Mouse (Mus musculus) embryonic stem cell, embryonic (primary cell): ENCODE results near the gene Nr1i3.

Source experiments
- CTCF ChIA-PET, 4 experiments: fragments of 300-600 bp in 2 of 4; fragments of 350-600 bp in 2 of 4; sonication (Branson Sonifier 250); formaldehyde crosslinking; loops; one replicate each; lab custom pipeline; 2022; ENCODE audit warnings: inconsistent platforms in 2 of 4; lab: Charles Lee
- POLR2A ChIA-PET, 4 experiments: fragments of 300-600 bp in 2 of 4; fragments of 350-600 bp in 2 of 4; sonication (Branson Sonifier 250); formaldehyde crosslinking; loops; one replicate each; lab custom pipeline; 2022; ENCODE audit warnings: antibody characterized with exemption in 4 of 4, inconsistent platforms in 1 of 4; lab: Charles Lee

Gene Nr1i3

DNA sequence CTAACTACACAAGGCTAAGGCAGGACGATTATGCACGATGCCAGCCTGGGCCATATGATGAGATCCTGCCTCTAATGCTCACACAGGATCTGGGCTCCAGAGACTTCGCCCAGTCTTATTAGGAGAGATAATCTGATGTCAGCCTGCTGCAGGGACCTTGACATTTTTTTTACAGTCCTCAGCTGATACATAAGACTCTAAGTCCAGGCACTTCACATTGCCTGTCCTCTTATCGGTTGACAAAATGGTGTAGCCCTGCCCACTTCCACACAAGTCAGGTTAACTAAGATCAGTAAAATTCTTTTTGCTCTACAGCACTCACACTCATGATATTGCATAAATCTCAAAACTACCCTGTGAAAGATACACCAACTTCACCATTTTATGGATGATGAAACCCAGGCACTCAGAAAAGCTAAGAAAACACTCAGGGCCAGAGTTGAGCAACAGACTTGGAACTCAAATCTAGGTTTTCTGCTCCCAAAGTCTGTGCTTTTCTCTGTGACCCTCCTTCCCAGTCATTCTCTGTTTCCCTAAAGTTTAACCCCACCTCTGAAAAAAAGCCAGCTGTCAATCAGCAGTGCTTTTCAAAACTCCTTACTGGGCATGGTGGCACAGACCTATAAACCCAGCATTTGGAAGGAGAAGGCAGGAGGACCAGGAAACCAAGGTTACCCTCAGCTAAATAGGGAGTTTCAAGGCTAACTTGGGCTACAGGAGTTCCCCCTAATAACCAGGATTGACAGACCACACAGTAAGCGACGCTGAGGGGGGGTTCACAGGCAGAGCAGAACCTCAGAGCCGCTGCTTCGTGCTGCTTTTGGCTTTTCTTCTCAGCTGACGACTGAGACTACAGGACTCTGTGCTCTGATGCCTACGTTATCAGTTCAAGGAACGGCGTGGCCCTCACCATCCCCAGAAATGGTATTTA is 19.3 kb downstream of the Nr1i3 start:
- ChIA-PET CTCF (interaction anchor here in 1 of 4 experiments (1.1 to 2.7 kb wide), 2 partner anchors 8 to 12 kb away, joined by 3 to 8 read pairs; partner anchors contain the start of gene Apoa2), POLR2A (interaction anchor here in 3 of 4 experiments (0.7 to 2.9 kb wide), 9 partner anchors 8 to 144 kb away, joined by 3 to 7 read pairs (median 3); partner anchors contain the start of gene Apoa2 (in 1 of the 3))

DNA sequence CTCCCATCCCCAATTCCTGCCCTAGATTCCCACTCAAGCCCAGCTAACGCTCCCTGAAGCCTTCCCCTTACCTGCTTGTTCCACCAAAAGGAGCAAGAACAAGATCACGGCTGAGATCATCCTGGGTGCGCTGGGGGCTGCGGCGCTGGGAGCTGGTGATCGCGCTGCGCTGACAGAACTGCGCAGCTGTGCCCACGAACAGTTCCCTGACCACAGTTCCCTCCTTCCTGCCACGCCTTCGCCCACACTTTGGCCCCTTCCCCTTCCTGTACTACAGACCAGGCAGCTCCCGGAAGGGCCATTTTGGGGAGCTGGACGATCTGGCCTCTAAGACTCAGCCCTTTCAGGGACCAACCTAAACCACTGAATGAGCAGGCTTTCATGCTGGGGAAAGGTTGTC is 20.4 kb downstream of the Nr1i3 start, which contains the start of gene Fcer1g:
Gene Fcer1g, minus strand, starts transcription at position 240 of the 400 bp plus-strand sequence.
- ChIA-PET POLR2A (interaction anchor here in 2 of 4 experiments (0.7 to 2.9 kb wide), 10 partner anchors 9 to 177 kb away, joined by 3 to 7 read pairs (median 3); partner anchors contain the start of genes Apoa2 (in 1 of the 2), B4galt3 (in 1 of the 2), Ppox (in 1 of the 2) and Usf1 (in 1 of the 2)), CTCF (interaction anchor here in 1 of 4 experiments (0.6 to 2.7 kb wide), 4 partner anchors 9 to 47 kb away, joined by 3 to 8 read pairs (median 3); partner anchors contain the start of genes Apoa2 and Ppox)

DNA sequence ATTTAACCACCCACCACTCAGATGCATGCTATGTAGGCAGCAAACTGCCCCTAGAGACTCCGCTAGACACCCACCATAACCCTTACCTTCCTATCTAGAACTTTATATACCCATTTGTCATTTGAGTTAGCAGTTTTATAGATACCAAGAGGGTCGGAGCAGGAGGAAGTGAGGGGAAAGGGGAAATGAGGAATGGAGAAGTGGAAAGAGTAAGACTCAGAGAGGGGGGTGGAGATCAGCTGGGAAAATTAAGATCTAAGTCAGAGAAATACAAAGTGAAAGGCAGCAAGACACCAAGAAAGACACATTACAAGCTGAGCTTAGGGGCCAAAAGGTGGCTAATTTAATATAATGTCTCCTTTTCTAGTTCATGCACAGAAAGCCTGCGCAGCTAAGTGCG is 20.8 kb downstream of the Nr1i3 start:
- CTCF ChIA-PET: interaction anchor here in 1 of 4 experiments (1.2 to 2.7 kb wide), 4 partner anchors 14 to 333 kb away, joined by 3 to 8 read pairs (median 4); partner anchors contain the start of gene Ppox
- POLR2A ChIA-PET: interaction anchor here in 2 of 4 experiments (1.1 to 2.9 kb wide), 9 partner anchors 9 to 177 kb away, joined by 3 to 7 read pairs (median 3); partner anchors contain the start of genes B4galt3 (in 1 of the 2), Ppox (in 1 of the 2) and Usf1 (in 1 of the 2)

- CTCF ChIA-PET: interaction anchor here in 1 of 4 experiments (0.6 to 1.3 kb wide), 4 partner anchors 9 to 334 kb away, joined by 3 to 4 read pairs (median 4); no protein-coding TSS in a partner anchor
- POLR2A ChIA-PET: interaction anchor here in 2 of 4 experiments (0.9 to 1.6 kb wide), 7 partner anchors 8 to 28 kb away, joined by 3 to 4 read pairs (median 4); partner anchors contain the start of gene Tomm40l (in 1 of the 2)
Measured at GRCm38 (mm10) chr1:171235791-171236190, 22.0 kb downstream of the Nr1i3 start.

GRCm38 (mm10) chr1:171237438-171237837 is 23.7 kb downstream of the Nr1i3 start:
- POLR2A ChIA-PET: interaction anchor here in 1 of 4 experiments (0.8 to 2.0 kb wide), 3 partner anchors 9 to 44 kb away, joined by 3 to 6 read pairs (median 5); partner anchors contain the start of gene Ppox
- CTCF ChIA-PET: interaction anchor here in 2 of 4 experiments (0.9 to 2.3 kb wide), 7 partner anchors 8 to 336 kb away, joined by 3 to 12 read pairs (median 5); no protein-coding TSS in a partner anchor

DNA sequence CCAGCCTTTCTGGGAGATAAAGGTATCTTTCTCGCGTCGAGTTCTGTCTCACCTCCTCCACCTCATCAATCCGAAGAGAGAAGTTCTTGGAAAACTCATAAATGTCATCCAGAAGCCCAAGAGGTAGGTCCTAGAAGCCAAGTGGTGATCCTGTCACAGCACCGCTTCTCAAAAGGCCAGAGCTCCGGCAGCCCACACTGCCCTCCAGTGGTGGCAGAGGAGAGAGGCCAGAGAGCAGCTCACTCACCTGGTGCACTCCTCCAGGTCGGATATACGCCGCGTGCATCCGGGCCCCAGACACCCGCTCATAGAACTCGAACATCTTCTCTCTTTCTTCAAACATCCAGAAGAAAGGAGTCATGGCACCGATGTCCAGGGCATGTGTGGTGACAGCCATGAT is 24.7 kb downstream of the Nr1i3 start:
- ChIA-PET POLR2A (interaction anchor here in 3 of 4 experiments (0.5 to 2.0 kb wide), 20 partner anchors 8 to 263 kb away, joined by 3 to 6 read pairs (median 3); partner anchors contain the start of genes Adamts4 (in 2 of the 3), B4galt3 (in 1 of the 3) and Ppox (in 1 of the 3)), CTCF (interaction anchor here (0.5 to 2.9 kb wide), 52 partner anchors 8 to 347 kb away, joined by 3 to 18 read pairs (median 4); partner anchors contain the start of genes Tomm40l (in 2 of the 4), Adamts4 (in 1 of the 4), Apoa2 (in 1 of the 4) and B4galt3 (in 1 of the 4))

- POLR2A ChIA-PET: interaction anchor here in 3 of 4 experiments (0.6 to 1.8 kb wide), 10 partner anchors 10 to 129 kb away, joined by 3 to 8 read pairs (median 4); partner anchors contain the start of genes B4galt3 (in 1 of the 3), Nit1 (in 1 of the 3) and Pfdn2 (in 1 of the 3)
Measured at GRCm38 (mm10) chr1:171239992-171240744, 26.4 kb downstream of the Nr1i3 start.

DNA sequence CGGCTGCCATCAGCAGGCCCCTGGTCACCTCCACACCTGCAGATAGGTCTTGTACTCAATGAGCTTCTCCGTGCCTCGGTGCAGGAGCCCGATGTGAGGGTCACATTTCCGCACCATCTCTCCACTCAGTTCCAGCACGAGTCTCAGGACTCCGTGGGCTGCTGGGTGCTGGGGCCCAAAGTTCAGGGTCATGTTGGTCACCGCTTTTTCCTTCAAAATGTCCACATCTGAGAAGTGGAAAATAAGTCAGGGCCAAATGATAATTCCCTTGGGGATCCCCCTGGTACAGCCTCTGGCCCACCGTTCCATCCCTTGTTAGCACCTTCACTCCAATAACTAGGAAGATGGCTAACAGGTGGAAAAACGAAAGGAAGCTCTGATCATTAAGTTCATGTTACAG is 27.1 kb downstream of the Nr1i3 start:
- ChIA-PET CTCF (interaction anchor here in 1 of 4 experiments (1.1 to 1.9 kb wide), 3 partner anchors 10 to 130 kb away, joined by 3 to 7 read pairs (median 5); partner anchors contain the start of genes Adamts4, Ndufs2 and Ppox), POLR2A (interaction anchor here in 2 of 4 experiments (0.6 to 1.8 kb wide), 10 partner anchors 10 to 122 kb away, joined by 3 to 8 read pairs (median 3); partner anchors contain the start of genes Adamts4 (in 1 of the 2), Nit1 (in 1 of the 2) and Pfdn2 (in 1 of the 2))

More at GRCm38 (mm10) chr1:171239992-171240744, 26.4 kb downstream of the Nr1i3 start:
- CTCF ChIA-PET: interaction anchor here in 2 of 4 experiments (1.1 to 2.9 kb wide), 3 partner anchors 19 to 129 kb away, joined by 3 to 18 read pairs (median 3); partner anchors contain the start of gene Tomm40l (in 1 of the 2)

DNA sequence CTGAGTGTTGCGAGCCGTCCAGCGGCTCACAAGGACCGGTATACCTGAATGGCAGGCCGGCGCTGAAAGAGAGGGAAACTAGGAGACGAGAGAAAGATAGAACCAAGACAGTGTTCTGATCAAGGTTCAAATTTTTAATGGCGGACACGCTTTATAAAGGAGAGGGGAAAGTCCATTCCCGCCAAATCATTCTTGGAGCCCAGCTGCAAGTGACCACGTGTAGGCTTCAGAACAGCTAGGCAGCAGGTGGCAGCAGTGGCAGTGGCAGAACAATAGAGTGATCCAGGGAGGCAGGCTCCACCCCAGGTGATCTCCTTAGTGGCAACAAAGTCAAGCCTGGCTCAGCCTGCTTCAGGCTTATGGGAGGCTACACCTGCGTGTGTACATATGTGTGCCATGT is 28.2 kb downstream of the Nr1i3 start:
- CTCF ChIA-PET: interaction anchor here in 1 of 4 experiments (1.1 to 1.9 kb wide), 3 partner anchors 9 to 340 kb away, joined by 3 to 7 read pairs (median 5); partner anchors contain the start of genes Adamts4, Ndufs2 and Ppox
- POLR2A ChIA-PET: interaction anchor here in 2 of 4 experiments (0.6 to 1.5 kb wide), 9 partner anchors 9 to 123 kb away, joined by 3 to 7 read pairs (median 3); partner anchors contain the start of gene Adamts4 (in 1 of the 2)

- POLR2A ChIA-PET: interaction anchor here in 3 of 4 experiments (0.6 to 3.1 kb wide), 12 partner anchors 12 to 257 kb away, joined by 3 to 14 read pairs (median 3); partner anchors contain the start of genes B4galt3 (in 2 of the 3), Nit1 (in 1 of the 3), Pcp4l1 (in 1 of the 3) and Pfdn2 (in 1 of the 3)
- CTCF ChIA-PET: interaction anchor here in 2 of 4 experiments (0.6 to 1.1 kb wide), 2 partner anchors 78 to 127 kb away, joined by 3 read pairs; no protein-coding TSS in a partner anchor
Measured at GRCm38 (mm10) chr1:171245353-171245752, 31.6 kb downstream of the Nr1i3 start.

DNA sequence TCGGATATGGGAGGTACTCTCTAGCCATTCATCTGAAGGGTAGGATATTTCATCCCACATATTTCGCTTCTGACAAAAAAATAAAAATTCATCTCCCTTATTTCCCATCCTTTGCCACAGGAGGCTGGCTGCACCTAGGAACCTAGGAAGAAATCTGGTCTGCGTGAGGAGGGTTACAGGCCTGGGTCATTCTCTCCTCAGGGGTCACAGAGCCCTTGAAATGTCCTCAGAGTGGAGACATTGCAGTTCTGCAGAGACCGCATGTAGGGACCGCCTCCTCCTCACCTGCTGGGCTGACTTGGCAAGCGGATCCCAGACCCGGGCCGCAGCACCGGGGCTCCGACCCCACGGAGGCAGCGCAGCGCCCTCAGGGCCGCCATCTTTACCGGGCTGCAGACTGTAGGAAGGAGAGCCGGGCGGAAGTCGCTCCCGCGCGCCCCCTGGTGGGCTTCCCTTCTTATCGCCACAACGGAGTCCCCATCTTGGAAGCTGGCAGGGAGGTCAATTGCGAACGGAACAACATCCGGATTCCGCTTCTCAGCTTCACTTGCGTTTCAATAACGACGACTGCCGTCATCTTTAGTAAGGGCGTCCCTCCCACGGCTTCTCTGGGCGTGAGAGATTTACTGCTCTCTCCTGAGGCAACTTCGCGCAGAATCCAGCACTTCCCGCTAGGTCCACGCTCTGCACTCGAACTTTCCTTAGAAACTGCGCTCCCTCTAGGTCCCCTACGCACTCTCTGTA is 33.1 kb downstream of the Nr1i3 start:
- ChIA-PET CTCF (interaction anchor here in 3 of 4 experiments (0.6 to 1.6 kb wide), 22 partner anchors 8 to 158 kb away, joined by 3 to 14 read pairs (median 3); partner anchors contain the start of genes B4galt3 (in 1 of the 3), Ppox (in 1 of the 3) and Tomm40l (in 1 of the 3)), POLR2A (interaction anchor here (0.6 to 3.1 kb wide), 19 partner anchors 9 to 1278 kb away, joined by 3 to 14 read pairs (median 4); partner anchors contain the start of genes Ppox (in 3 of the 4), B4galt3 (in 2 of the 4), Pcp4l1 (in 1 of the 4) and Usp21 (in 1 of the 4))

GRCm38 (mm10) chr1:171247453-171247841 is 33.7 kb downstream of the Nr1i3 start:
- ChIA-PET CTCF (interaction anchor here in 3 of 4 experiments (0.6 to 1.6 kb wide), 22 partner anchors 9 to 159 kb away, joined by 3 to 14 read pairs (median 3); partner anchors contain the start of genes B4galt3 (in 1 of the 3), Ppox (in 1 of the 3) and Tomm40l (in 1 of the 3)), POLR2A (interaction anchor here (0.6 to 3.1 kb wide), 14 partner anchors 9 to 136 kb away, joined by 3 to 14 read pairs (median 5); partner anchors contain the start of genes B4galt3 (in 2 of the 4), Ppox (in 2 of the 4) and Pcp4l1 (in 1 of the 4))

DNA sequence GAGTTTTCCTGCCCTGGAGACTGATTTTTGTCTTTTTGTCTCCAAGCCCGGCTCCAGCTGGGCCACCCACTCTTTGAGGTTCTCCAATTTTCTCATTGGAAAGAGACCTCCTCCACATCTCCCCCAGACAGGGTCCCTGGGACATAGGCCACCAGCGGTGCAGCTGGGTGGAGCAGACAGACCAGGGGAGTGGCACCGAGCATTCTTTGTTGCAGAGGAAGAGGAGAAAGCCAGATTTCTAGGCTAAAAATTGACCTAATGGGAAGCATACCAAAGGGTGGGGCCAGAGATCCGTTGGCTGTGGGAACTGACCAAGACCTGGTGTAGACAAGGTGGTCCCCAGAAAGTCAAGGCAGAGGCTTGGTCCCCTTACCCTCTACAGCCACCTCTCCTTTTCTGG is 34.1 kb downstream of the Nr1i3 start:
- ChIA-PET CTCF (interaction anchor here in 3 of 4 experiments (0.6 to 1.6 kb wide), 9 partner anchors 9 to 254 kb away, joined by 3 to 8 read pairs (median 3); partner anchors contain the start of genes Ppox (in 1 of the 3) and Tomm40l (in 1 of the 3)), POLR2A (interaction anchor here in 2 of 4 experiments (0.5 to 3.1 kb wide), 9 partner anchors 10 to 137 kb away, joined by 3 to 14 read pairs (median 3); partner anchors contain the start of genes B4galt3 (in 1 of the 2) and Usp21 (in 1 of the 2))
